Mouse (Mus musculus) Muller cell, postnatal 12 days (primary cell): ENCODE results near the gene Izumo1r.

Experiments used
- DNase-seq: peaks from one replicate; pipeline ENCODE4 v3.0.0-alpha.2; 2015; ENCODE audit errors: inconsistent ontology term

The Izumo1r gene

DNA sequence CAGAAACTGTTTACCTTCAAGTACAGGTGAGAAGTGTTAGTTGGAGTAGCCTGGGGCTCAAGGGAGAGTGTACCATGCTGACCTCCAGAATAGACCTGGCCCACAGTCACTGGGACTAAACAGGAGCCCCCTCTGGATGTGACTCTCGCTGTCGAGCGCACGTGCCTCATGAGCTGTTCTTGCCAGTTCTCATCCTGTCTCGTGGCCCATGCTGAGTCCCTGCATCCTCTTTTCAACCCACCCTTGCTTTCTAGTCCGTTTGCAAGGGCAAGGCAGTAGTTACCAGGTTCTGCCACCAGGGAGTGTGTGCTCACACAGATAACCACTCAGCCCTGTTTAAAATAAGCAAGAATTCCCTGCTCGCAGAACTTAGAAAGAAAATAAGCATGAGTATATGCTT lies 36.8 kb downstream of the Izumo1r start:
- DNase-seq = no peak

DNA sequence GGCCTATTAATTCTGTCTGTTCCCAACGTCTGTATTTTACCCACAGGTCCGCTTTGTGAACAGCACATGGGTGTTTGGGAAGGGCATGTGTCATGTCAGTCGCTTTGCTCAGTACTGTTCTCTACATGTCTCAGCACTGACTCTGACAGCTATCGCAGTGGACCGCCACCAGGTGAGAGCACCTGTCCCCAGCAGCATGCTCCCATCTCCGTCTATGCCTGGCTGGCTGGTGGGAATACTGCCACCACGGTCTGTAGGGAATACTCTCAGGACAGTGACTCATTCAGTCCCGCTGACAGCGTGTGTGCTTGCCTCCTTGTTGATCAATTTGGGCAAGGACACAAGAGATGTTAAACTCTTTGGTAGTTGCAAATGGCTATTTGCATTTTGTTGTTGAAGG lies 39.0 kb downstream of the Izumo1r start:
- DNase-seq = no peak

DNA sequence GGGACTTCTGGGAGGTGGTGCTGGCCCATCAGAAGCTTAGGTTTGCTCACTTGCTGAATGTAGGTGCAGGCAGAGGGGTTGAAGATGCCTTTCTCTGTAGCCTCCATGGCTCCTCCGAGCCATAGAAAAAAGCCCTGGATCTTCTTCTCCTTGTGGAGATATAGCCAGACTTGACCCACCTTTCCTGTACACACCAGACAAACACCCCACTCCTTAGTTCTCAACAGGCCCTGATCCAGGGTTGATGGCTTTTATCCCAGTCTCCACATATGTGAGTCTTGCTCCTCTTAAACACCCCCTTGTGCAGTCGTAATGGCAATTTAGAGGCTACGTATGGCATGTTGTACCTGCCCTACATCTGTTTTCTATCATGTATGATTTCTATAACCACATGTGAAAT lies 40.6 kb downstream of the Izumo1r start:
- DNase-seq = no peak

DNA sequence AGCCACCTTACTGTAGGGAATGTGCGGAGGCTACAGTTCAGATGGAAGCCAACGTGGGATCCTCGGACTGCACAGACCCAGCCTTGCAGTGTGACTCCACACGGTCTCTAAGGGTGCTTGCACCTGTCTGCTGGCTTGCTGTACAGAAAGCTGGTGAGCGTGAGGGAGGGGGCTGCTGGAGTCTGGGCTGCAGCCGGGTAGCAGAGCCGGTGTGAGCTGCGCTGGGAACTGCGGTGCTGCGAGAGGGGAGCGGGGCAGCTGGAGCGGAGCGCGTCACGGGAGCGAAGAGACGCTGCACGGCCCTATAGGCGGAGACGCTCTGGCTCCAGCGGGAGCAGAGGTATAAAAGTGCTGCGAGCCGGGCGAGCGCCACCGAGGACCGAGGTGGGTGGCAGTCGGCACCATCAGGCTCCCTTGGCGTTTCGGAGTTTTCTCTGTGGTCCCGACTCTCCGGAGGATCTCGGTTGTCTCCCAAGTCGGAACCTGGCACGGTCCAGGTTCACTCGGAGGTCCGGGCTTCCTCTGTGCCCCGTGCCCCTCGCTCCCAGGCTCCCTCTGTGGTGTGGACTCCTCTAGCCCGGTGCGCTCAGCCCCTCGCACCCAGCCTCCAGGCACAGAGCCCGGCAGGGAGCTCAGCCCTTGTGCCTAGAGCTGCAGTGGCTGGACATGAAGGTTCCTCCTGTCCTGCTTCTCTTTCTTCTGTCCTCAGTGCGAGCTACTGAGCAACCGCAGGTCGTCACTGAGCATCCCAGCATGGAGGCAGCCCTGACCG lies 43.7 kb downstream of the Izumo1r start, which contains the start of gene Gpr83:
Gene Gpr83, plus strand, starts transcription at position 343 of the 772 bp plus-strand sequence.
- peak; percentile 42 for DNase-seq

DNA sequence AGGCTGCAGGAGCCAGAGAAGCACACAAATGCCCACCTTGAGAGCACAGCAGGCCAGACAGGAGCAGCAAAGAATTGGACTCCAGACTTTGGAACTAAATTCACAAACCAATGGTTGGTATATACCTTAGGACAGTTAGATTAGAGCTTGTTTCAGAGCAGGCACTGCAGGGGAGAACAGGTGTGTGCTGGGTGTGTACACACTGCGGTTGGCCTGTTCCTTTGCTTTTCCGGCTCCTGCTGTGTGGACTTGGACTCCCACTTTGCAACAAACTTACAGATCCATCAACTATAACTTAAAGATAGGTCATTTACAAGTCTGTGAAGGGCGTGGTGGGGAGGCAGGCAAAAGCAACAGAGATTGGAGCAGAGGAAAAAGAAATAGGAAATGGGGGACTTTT lies 45.0 kb downstream of the Izumo1r start:
- no peak for DNase-seq

DNA sequence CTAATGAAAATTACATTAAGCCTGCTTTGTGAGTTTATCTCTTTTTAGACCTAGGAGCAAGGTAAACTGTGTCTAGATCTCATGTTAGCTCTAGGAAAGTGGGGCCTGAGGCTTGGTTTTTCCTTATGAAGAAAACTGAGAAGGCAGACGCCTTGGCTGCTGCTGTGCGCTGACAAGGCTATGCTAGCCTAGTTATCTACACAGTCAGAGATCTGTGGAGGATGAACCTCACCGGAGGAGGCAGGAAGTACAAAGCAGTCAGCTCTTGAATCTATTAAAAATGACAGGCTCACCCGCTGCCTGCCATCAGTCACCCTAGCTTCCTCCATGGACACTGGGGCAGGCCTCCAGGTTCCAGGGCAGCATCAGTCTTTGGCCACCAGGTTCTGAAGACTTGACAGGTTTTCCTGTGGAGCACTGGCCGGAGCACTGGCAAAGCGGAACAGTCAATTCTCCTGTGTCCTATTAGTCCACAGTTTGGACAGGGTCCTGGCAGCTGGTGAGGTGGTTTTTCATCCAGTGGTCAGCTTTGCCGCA lies 45.5 kb downstream of the Izumo1r start:
- DNase-seq = no peak

DNA sequence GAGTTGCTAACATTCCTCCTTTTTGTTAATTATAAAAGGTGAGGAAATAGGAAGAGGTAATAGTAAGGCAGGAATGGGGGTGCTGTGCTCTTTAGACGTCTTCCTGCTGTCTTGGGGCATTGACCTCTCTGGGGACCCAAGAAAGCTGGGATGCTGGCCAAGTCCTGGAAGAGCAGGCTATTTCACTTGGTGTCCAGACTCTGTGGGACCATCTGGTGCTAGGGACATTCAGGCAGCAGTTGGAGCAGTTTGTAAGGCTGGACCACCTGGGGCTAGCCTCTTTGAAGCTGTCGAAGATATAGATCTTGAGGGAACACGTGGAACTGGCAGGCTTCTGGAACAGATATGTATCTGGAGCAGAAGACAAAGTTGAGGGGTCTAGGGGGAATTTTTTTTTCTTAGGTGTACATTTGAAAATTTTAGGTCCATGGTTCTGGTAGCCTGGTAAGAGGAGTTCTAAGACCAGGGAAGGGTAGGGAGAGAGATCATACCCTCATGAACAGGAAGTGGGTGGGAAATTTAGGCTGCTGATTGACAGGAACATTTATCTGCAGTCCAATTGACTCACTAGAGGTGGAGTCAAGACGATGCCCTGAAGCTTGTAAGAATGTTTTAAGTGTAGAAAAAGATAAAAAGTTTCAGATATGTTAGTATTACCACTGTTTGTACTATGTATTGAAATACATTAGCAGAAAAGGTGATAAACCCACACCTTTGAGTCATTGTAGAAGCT lies 46.7 kb downstream of the Izumo1r start:
- DNase-seq = no peak

DNA sequence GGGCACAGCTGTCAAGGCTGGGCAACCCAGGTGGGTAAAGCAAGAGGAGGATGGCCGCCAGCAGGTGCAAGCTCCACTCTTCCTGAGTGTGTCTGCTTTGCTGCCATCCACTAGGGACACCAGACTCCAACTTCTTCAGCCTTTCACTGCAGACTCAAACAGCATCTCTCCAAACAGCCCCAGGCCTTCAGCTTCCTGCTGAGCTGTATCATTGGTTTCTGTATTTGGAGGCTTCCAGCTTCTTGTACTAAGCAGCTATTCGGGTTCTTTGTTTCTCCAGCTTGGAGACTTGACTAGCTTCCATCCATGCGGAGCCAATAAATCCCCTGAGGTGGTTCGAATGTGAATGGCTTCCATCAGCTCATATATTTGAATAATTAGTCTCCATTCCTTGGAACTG lies 49.2 kb downstream of the Izumo1r start:
- DNase-seq = no peak

DNA sequence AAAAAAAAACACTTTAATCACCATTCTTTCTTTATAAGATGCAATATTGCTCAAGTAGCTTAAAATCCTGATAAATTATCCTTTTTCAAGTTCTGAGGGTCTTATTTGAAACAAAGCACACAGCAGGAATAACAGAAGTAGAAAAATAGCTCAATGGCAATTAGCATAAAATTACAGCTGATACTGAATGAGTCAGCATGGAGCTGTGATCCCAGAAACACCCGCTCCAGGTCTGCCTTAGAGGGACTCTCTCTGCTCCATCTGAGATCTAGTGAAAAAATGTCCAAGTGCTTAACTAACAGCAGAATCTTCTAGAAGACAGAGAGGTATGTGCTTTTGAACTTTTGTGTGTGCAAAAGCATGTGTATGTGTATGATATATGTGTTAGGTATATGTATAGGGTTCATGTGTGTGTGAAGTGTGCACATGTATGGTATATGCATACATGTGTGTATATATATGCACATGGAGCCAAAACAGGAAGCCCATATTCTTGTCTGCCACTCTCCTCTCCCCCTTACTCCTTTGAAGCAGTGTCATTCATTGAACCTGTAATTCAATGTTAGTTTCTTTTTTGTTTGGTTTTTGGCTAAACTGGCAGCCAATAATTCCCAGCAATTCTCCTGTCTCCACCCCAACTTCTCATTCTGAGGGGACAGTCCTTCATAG lies 55.3 kb downstream of the Izumo1r start:
- no peak for DNase-seq

DNA sequence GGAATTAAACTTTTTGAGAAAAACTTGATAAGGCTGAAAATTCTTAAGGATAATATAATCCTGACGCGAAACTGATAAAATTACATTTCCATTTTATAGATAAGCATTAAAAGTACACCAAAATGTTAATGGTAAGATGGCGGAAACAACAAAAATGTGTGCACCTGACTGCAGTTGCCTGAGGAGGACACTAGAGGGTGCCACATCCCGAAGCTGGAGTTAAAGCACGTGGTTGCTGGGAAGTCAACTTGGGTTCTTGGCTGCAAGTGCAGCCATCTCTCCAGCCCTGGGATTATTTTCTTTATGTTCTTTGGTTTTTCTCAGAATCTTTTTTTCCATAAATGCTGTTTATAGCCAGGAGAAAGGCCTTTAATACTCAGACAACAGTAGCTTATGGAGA lies 57.3 kb downstream of the Izumo1r start:
- no peak for DNase-seq

DNA sequence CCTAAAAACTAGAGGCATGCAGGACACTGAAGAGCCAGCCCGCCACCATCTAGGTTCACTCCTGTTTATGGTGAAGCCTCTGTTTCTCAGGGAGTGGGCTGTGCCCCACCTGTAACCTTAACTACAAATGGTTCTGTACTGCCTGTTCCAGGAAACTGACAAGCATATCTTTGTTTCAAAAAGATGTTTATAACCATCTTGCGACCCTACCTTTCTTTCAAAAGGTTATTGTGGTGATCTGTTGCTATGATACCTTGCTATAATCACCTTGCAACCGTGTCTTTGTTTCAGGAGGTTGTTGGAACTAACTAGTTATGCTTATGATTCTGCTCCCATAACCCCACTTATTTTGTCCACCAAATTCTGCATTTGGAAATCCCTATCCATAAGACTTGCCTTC lies 59.8 kb downstream of the Izumo1r start:
- DNase-seq = no peak

DNA sequence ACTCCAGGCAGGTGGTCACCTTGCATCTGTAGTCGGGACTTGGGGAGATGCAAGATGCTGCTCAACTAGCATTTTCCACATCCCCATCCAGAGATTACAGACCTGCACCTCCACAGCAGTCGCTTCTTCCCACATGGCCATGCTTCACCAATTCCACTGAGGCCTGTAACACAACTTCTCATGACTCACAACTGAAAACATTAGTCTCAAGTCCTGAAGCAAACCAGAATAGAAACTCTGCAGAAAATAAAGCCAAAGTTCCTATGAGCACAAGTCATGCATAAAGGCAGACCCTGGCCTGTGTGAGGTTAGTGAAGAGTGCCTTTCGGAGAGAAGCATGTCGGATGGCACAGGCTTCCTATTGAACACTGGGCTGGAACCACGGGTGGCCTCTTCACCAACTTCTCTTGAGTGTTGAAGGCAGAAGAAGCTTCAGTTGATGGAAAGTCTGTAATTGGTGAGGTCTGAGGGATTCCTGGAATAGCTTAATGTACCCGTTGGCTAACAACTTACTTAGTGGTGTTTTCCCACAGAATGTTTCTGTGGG lies 60.4 kb downstream of the Izumo1r start:
- DNase-seq = peak; percentile 59

DNA sequence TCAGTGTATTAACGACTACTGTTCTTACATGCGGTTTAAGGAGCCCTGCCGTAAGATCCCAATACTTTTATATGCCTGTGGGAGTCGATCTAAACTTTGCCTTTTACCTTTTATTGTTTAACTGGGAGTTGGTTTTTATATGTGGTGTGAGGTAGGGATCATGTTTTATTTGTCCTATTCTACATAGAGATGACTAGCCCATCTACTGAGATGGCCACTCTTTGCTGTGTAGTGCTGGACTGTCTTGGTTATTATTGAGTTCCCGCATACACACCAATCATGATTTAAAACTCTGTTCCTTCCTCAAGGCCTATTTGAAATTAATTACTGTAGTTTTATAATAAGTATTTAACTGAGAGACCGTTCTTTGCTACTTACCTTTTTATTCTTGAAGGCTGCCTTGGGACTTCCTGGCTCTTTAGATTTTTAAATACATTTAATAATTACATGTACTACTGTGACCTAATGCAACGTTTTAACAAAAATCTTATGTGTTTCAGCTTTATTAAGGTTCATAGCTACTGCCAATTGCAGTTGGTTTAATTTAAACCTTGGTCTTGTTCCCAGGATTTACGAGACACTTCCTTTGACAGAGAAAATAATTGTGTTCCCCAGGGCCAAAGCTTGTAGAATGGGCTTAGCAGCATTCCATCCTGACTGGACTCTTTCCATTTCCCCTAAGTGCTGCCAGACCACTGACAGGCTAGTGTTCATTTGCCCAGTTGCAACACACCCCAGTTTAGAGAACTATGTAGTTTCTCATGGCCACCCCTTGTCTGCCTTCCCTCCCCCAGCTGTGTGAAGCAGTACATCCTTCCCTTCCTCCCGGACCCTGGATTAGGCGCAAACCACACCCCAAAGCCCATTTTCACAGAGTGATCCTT lies 61.6 kb downstream of the Izumo1r start:
- peak; percentile 88 for DNase-seq

DNA sequence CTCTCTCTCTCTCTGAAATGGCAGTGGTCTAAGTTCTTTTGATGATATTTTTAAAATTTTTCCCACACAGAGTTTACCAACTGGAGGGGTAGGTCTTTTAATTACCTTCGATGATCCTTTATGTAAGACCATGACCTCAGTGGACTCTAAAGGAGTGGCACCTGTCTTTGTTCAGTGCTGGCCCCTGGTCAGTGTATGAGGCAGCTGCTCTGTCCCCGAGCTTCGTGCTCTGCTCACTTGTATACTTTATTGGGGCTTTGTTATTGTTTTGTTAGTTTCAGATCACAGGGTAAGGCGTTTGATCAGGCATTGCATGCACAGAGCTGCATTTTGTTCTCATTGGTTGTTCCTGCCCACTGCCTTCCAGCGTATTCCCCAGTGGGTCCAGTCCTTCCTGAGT lies 63.8 kb downstream of the Izumo1r start:
- DNase-seq = no peak

DNA sequence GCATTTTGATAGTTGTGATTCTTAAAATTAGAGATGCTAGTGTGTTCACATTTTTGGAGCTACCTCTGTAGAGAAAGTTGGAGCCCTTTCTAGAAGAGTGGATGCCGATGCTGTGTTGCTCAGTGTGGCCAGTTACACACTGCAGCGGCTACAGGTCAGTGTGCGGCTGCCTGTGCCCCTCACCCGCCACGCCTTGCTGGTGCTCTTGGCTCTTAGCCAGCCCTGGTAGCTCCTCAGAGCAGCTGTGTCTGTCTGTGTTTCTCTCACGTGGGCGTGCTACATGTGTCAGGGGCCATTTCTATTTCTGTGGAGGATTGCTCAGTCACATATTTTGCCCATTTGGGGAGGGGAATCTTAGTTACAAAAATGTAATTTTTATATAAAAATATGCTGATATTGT lies 64.2 kb downstream of the Izumo1r start:
- peak; percentile 52 for DNase-seq
